Mouse (Mus musculus) neural tube, embryonic 13.5 days (tissue): ENCODE results near the gene Ppp4c. TPM values are rescaled to one million over a fixed set of nuclear protein-coding genes. Genes with fewer than 3 reads are reported as not detected.

Source experiments
- ATAC-seq: fragments of 200-750 bp; cut with Nextera tagmentation; 2 replicates; pipeline ENCODE4 v1.8.0; 2017; ENCODE audit warnings: low read depth, mild to moderate bottlenecking, moderate TSS enrichment, moderate library complexity
- H3K27ac ChIP-seq: fragments of 300-500 bp; sonication (generic); replicated peaks from 2 replicates; pipeline ENCODE4 v1.5.1; 2015; ENCODE audit warnings: moderate library complexity, mild to moderate bottlenecking, inconsistent platforms
- H3K27me3 ChIP-seq: fragments of 300-500 bp; sonication (generic); 2 replicates; pipeline ENCODE4 v1.6.1; 2015; ENCODE audit warnings: mild to moderate bottlenecking, inconsistent platforms
- H3K36me3 ChIP-seq: fragments of 300-500 bp; sonication (generic); 2 replicates; pipeline ENCODE4 v1.6.1; 2015; ENCODE audit warnings: mild to moderate bottlenecking, inconsistent platforms
- H3K4me1 ChIP-seq: fragments of 300-500 bp; sonication (generic); replicated peaks from 2 replicates; pipeline ENCODE4 v1.6.1; 2015; ENCODE audit warnings: inconsistent platforms
- H3K4me2 ChIP-seq: fragments of 300-500 bp; sonication (generic); 2 replicates; pipeline ENCODE4 v1.6.1; 2015; ENCODE audit warnings: inconsistent platforms, mild to moderate bottlenecking, moderate library complexity
- H3K4me3 ChIP-seq: fragments of 300-500 bp; sonication (generic); 2 replicates; pipeline ENCODE4 v1.5.1; 2015; ENCODE audit warnings: mild to moderate bottlenecking, inconsistent platforms
- H3K9ac ChIP-seq: fragments of 300-500 bp; sonication (generic); 2 replicates; pipeline ENCODE4 v1.6.1; 2015; ENCODE audit warnings: moderate library complexity, mild to moderate bottlenecking, inconsistent platforms
- H3K9me3 ChIP-seq: fragments of 300-500 bp; sonication (generic); 2 replicates; pipeline ENCODE4 v1.6.1; 2016; ENCODE audit warnings: inconsistent platforms
- WGBS: fragments of 180-500 bp; shearing (Covaris S2); methylation state at CpG from one replicate; pipeline ENCODE4 v1.1.7; 2015; 5-methylcytosine and 5-hydroxymethylcytosine counted together
- polyA plus RNA-seq: library from polyadenylated mRNA; unstranded; fragments of >200 nt; fragmentation: Nextera tagmentation; extraction: Ambion mirVana; gene quantifications from 2 replicates; pipeline ENCODE4 v1.2.1, GENCODE M21; 2015

The Ppp4c gene
- polyA plus RNA-seq, result 216 and 230 TPM in 2 replicates

- Histone ChIP-seq H3K9ac (peak within 1 kb of the TSS; percentile 91), H3K9me3 (no peaks in the 10 kb centered on the region), H3K27me3 (no peaks in the 10 kb centered on the region), H3K4me3 (peak within 1 kb of the TSS; percentile 87), H3K36me3 (peaks cover 61% of the 10 kb centered on the region), H3K4me1 (peaks cover 45% of the 10 kb centered on the region), H3K27ac (peak within 1 kb of the TSS; percentile 94), H3K4me2 (peak within 1 kb of the TSS; percentile 83)
- WGBS, result under 1% methylated on average over 78 of the region's 83 CpGs
- ATAC-seq, result peak; percentile 93
Observed at GRCm38 (mm10) chr7:126791851-126792720, at the start of gene Ppp4c. TSS of gene Ppp4c (minus strand) at chr7:126792496.

- no peak overlapping the region for H3K27ac ChIP-seq
- ATAC-seq, result no peak
- peaks cover 16% of the 10 kb centered on the region for H3K36me3 ChIP-seq
- H3K4me3 ChIP-seq, result no peak overlapping the region
- H3K9me3 ChIP-seq, result no peaks in the 10 kb centered on the region
- H3K4me1 ChIP-seq, result peaks cover 15% of the 10 kb centered on the region
- H3K27me3 ChIP-seq, result peaks cover 2% of the 10 kb centered on the region; the same call in 1 of the 2 replicates
- H3K9ac ChIP-seq, result no peak overlapping the region
- 100% methylated on average over 1 of the region's 1 CpGs for WGBS
- no peak overlapping the region for H3K4me2 ChIP-seq
Observed at GRCm38 (mm10) chr7:126833294-126833693, 41.0 kb upstream of the Ppp4c start.

- Histone ChIP-seq H3K9me3 (no peaks in the 10 kb centered on the region), H3K27me3 (peaks cover 2% of the 10 kb centered on the region; the same call in 1 of the 2 replicates), H3K4me2 (peak overlapping the region; percentile 58), H3K9ac (peak overlapping the region; percentile 32; the same call in 1 of the 2 replicates), H3K4me1 (peaks cover 20% of the 10 kb centered on the region), H3K4me3 (peak overlapping the region; percentile 25), H3K27ac (no peak overlapping the region), H3K36me3 (peaks cover 23% of the 10 kb centered on the region)
- peak; percentile 84 for ATAC-seq
- WGBS, result 2% methylated on average over 21 of the region's 21 CpGs
Observed at GRCm38 (mm10) chr7:126832036-126832598, 39.8 kb upstream of the Ppp4c start.

GRCm38 (mm10) chr7:126831539-126831938, 39.2 kb upstream of the Ppp4c start, which contains the start of gene 4930451I11Rik:
TSS of gene 4930451I11Rik (minus strand) at chr7:126831639.
- 0 out of 2 replicates have a peak, but pooled peaks have one; percentile 10 for ATAC-seq
- Histone ChIP-seq H3K4me1 (peaks cover 25% of the 10 kb centered on the region), H3K4me3 (peak within 1 kb of the TSS; percentile 25), H3K27me3 (peaks cover 2% of the 10 kb centered on the region; the same call in 1 of the 2 replicates), H3K4me2 (peak within 1 kb of the TSS; percentile 58), H3K36me3 (peaks cover 27% of the 10 kb centered on the region), H3K27ac (no peak within 1 kb of the TSS), H3K9ac (peak within 1 kb of the TSS; percentile 32; the same call in 1 of the 2 replicates), H3K9me3 (no peaks in the 10 kb centered on the region)
- WGBS, result 62% methylated on average over 5 of the region's 5 CpGs

GRCm38 (mm10) chr7:126825952-126826351, 33.7 kb upstream of the Ppp4c start:
- Histone ChIP-seq H3K4me2 (peak overlapping the region; percentile 71), H3K9me3 (no peaks in the 10 kb centered on the region), H3K9ac (peak overlapping the region; percentile 47; the same call in 1 of the 2 replicates), H3K27ac (no peak overlapping the region), H3K4me1 (peaks cover 65% of the 10 kb centered on the region), H3K4me3 (no peak overlapping the region), H3K36me3 (peaks cover 31% of the 10 kb centered on the region), H3K27me3 (peaks cover 2% of the 10 kb centered on the region; the same call in 1 of the 2 replicates)
- 72% methylated on average over 5 of the region's 5 CpGs for WGBS
- no peak for ATAC-seq

- H3K27me3 ChIP-seq, result no peaks in the 10 kb centered on the region; the same call in 1 of the 2 replicates
- 27% methylated on average over 8 of the region's 8 CpGs for WGBS
- peaks cover 65% of the 10 kb centered on the region for H3K4me1 ChIP-seq
- peak overlapping the region; percentile 95 for H3K9ac ChIP-seq
- peak overlapping the region; percentile 67 for H3K4me3 ChIP-seq
- peak overlapping the region; percentile 71 for H3K4me2 ChIP-seq
- ATAC-seq, result no peak
- no peaks in the 10 kb centered on the region for H3K9me3 ChIP-seq
- H3K36me3 ChIP-seq, result peaks cover 31% of the 10 kb centered on the region
- no peak overlapping the region for H3K27ac ChIP-seq
Observed at GRCm38 (mm10) chr7:126825403-126825802, 33.1 kb upstream of the Ppp4c start.

- peaks cover 54% of the 10 kb centered on the region for H3K4me1 ChIP-seq
- peak; percentile 16; the same call in 1 of the 2 replicates for ATAC-seq
- peak overlapping the region; percentile 90 for H3K27ac ChIP-seq
- H3K4me2 ChIP-seq, result peak overlapping the region; percentile 71
- no peaks in the 10 kb centered on the region; the same call in 1 of the 2 replicates for H3K27me3 ChIP-seq
- peak overlapping the region; percentile 67 for H3K4me3 ChIP-seq
- 0 out of 2 replicates have a peak, but pooled peaks cover 2% of the 10 kb centered on the region for H3K9me3 ChIP-seq
- peaks cover 22% of the 10 kb centered on the region for H3K36me3 ChIP-seq
- 8% methylated on average over 10 of the region's 10 CpGs for WGBS
- H3K9ac ChIP-seq, result peak overlapping the region; percentile 95
Observed at GRCm38 (mm10) chr7:126823940-126824339, 31.6 kb upstream of the Ppp4c start.

- Histone ChIP-seq H3K4me3 (peak overlapping the region; percentile 67), H3K27me3 (no peaks in the 10 kb centered on the region), H3K9me3 (0 out of 2 replicates have a peak, but pooled peaks cover 4% of the 10 kb centered on the region), H3K4me2 (peak overlapping the region; percentile 71), H3K4me1 (peaks cover 54% of the 10 kb centered on the region), H3K9ac (peak overlapping the region; percentile 95), H3K27ac (peak overlapping the region; percentile 90), H3K36me3 (peaks cover 15% of the 10 kb centered on the region; the same call in 1 of the 2 replicates)
- WGBS, result 2% methylated on average over 19 of the region's 19 CpGs
- peak; percentile 84 for ATAC-seq
Observed at GRCm38 (mm10) chr7:126823202-126823711, 31.0 kb upstream of the Ppp4c start.

GRCm38 (mm10) chr7:126822741-126823140, 30.4 kb upstream of the Ppp4c start:
- Histone ChIP-seq H3K4me1 (peaks cover 53% of the 10 kb centered on the region), H3K27me3 (no peaks in the 10 kb centered on the region), H3K4me3 (peak overlapping the region; percentile 67), H3K4me2 (peak overlapping the region; percentile 71), H3K27ac (peak overlapping the region; percentile 90), H3K9ac (peak overlapping the region; percentile 95), H3K9me3 (0 out of 2 replicates have a peak, but pooled peaks cover 4% of the 10 kb centered on the region), H3K36me3 (peaks cover 13% of the 10 kb centered on the region; the same call in 1 of the 2 replicates)
- 11% methylated on average over 9 of the region's 9 CpGs for WGBS
- peak; percentile 38 for ATAC-seq

GRCm38 (mm10) chr7:126821835-126822511, 29.7 kb upstream of the Ppp4c start:
- Histone ChIP-seq H3K9ac (peak overlapping the region; percentile 95), H3K9me3 (0 out of 2 replicates have a peak, but pooled peaks cover 4% of the 10 kb centered on the region), H3K27me3 (no peaks in the 10 kb centered on the region), H3K4me2 (peak overlapping the region; percentile 71), H3K27ac (peak overlapping the region; percentile 90), H3K36me3 (peaks cover 9% of the 10 kb centered on the region; the same call in 1 of the 2 replicates), H3K4me3 (peak overlapping the region; percentile 67), H3K4me1 (peaks cover 49% of the 10 kb centered on the region)
- 25% methylated on average over 7 of the region's 7 CpGs for WGBS
- no peak for ATAC-seq

GRCm38 (mm10) chr7:126818818-126819217, 26.5 kb upstream of the Ppp4c start:
- Histone ChIP-seq H3K27me3 (no peaks in the 10 kb centered on the region), H3K36me3 (no peaks in the 10 kb centered on the region), H3K27ac (no peak overlapping the region), H3K4me3 (no peak overlapping the region), H3K9ac (no peak overlapping the region), H3K4me1 (peaks cover 17% of the 10 kb centered on the region), H3K4me2 (no peak overlapping the region), H3K9me3 (0 out of 2 replicates have a peak, but pooled peaks cover 4% of the 10 kb centered on the region)
- WGBS, result 50% methylated on average over 1 of the region's 1 CpGs
- ATAC-seq, result no peak
